Comparison of ENCODE assay signal across 31 mouse cellular contexts in the genomic region with DNA sequence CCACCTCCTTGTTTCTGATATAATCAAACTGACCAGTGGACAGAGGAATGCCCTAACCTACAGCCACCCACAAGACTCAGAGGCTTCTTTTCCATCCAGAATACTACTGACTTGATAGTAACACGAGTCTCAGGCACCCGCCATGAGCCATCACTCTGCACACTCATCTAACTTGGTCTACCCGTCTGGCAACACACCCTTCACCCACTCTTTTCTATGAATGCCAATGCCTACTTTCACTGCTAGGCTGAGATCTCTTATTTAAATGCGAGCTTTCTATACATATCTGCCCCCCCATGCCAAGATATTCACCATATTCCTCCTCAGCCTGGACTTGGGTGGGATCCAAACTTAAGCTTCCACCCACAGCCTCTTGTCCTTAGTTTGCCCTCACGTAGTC. TPM values are rescaled to one million over a fixed set of nuclear protein-coding genes. Genes with fewer than 3 reads are reported as not detected.
"Had no signal": no experiment of that assay in that cellular context is flagged by ENCODE, and none has a peak within 500 bp of the region (broad histone marks: within the 10 kb centered on the region; RNA-seq: fewer than 3 reads in every experiment).

No protein-coding gene starts in this region.

- H3K4me3 ChIP-seq: embryonic facial prominence, embryonic 10.5 days; embryonic facial prominence, embryonic 12.5 days; embryonic facial prominence, embryonic 13.5 days; embryonic facial prominence, embryonic 15.5 days; erythroblast, embryonic 14.5 days; forebrain, embryonic 10.5 days; forebrain, embryonic 12.5 days; forebrain, embryonic 13.5 days; forebrain, embryonic 15.5 days; gastrocnemius, adult 2 months; heart, adult 2 months had no signal

- H3K27ac ChIP-seq: embryonic facial prominence, embryonic 10.5 days; embryonic facial prominence, embryonic 12.5 days; embryonic facial prominence, embryonic 13.5 days; embryonic facial prominence, embryonic 15.5 days; forebrain, embryonic 10.5 days; forebrain, embryonic 12.5 days; forebrain, embryonic 13.5 days; forebrain, embryonic 15.5 days; gastrocnemius, adult 2 months; heart, adult 2 months had no signal

- DNase-seq: cerebellum, adult 2 months; cerebellum, adult 8-10 months; cerebellum, adult 9-10 months; cerebellum, adult 9-11 months; cerebellum, postnatal 10 days; cerebellum, postnatal 14 days; cerebellum, postnatal 25 days; cerebellum, postnatal 36 days; embryo, embryonic 11 days; forebrain, postnatal 0 days; gastrocnemius, adult 2 months; gastrocnemius, postnatal 10 days; gastrocnemius, postnatal 14 days; gastrocnemius, postnatal 25 days; heart, adult 11 months; heart, adult 18-20 months; heart, adult 2 months had no signal

- H3K36me3 ChIP-seq: embryonic facial prominence, embryonic 10.5 days; embryonic facial prominence, embryonic 12.5 days; embryonic facial prominence, embryonic 13.5 days; embryonic facial prominence, embryonic 15.5 days; forebrain, embryonic 10.5 days; forebrain, embryonic 12.5 days; forebrain, embryonic 15.5 days had no signal

- H3K9ac ChIP-seq: embryonic facial prominence, embryonic 12.5 days; embryonic facial prominence, embryonic 13.5 days; embryonic facial prominence, embryonic 15.5 days; forebrain, embryonic 12.5 days; forebrain, embryonic 13.5 days; forebrain, embryonic 15.5 days; forebrain, postnatal 0 days had no signal

- H3K4me2 ChIP-seq: embryonic facial prominence, embryonic 12.5 days; embryonic facial prominence, embryonic 13.5 days; embryonic facial prominence, embryonic 15.5 days; forebrain, embryonic 12.5 days; forebrain, embryonic 13.5 days; forebrain, embryonic 15.5 days had no signal

- H3K27me3 ChIP-seq: embryonic facial prominence, embryonic 12.5 days; embryonic facial prominence, embryonic 13.5 days; embryonic facial prominence, embryonic 15.5 days; forebrain, embryonic 13.5 days; forebrain, embryonic 15.5 days had no signal

- H3K4me1 ChIP-seq: embryonic facial prominence, embryonic 15.5 days had no signal

- H3K9me3 ChIP-seq: embryonic facial prominence, embryonic 10.5 days; embryonic facial prominence, embryonic 12.5 days; embryonic facial prominence, embryonic 13.5 days; embryonic facial prominence, embryonic 15.5 days; forebrain, embryonic 10.5 days; forebrain, embryonic 12.5 days; forebrain, embryonic 13.5 days; forebrain, embryonic 15.5 days had no signal

- ATAC-seq: forebrain, embryonic 13.5 days; forebrain, embryonic 14.5 days; forebrain, embryonic 15.5 days; forebrain, embryonic 16.5 days; forebrain, postnatal 0 days had no signal

RNA-seq across cellular contexts. Expression of gene Tmem108, which starts 15.0 kb away (rescaled TPM):
- total RNA-seq: common myeloid progenitor, adult 5-6 weeks; gastrocnemius, adult 18-20 months; gastrocnemius, adult 2 months; gastrocnemius, adult 8-10 months; gastrocnemius, postnatal 25 days had no signal
- polyA plus RNA-seq: erythroblast, embryonic 14.5 days had no signal
